Mouse (Mus musculus) olfactory bulb, adult 2 months (tissue): Measurements from ENCODE around the gene Adprhl2. TPM values are rescaled to one million over a fixed set of nuclear protein-coding genes. Genes with fewer than 3 reads are reported as not detected.
A peak's percentile ranks its signal among the peaks of the same experiment; 100 is the strongest.

Source experiments
- H3K27ac ChIP-seq: fragments of 200-500 bp; 2 replicates; pipeline ENCODE4 v1.5.1; 2012; ENCODE audit warnings: low read depth, low read length; ENCODE audit not compliant: insufficient read depth
- H3K4me1 ChIP-seq: fragments of 200-500 bp; 2 replicates; pipeline ENCODE4 v1.6.1; 2012; ENCODE audit warnings: low read length; ENCODE audit not compliant: control insufficient read depth, insufficient read depth
- H3K4me3 ChIP-seq: fragments of 200-500 bp; 2 replicates; pipeline ENCODE4 v1.5.1; 2012; ENCODE audit warnings: mild to moderate bottlenecking, low read depth, low read length, moderate library complexity; ENCODE audit not compliant: insufficient read depth
- CTCF ChIP-seq: fragments of 200-500 bp; IDR thresholded peaks from 2 replicates; pipeline ENCODE4 v1.5.1; 2012; ENCODE audit warnings: low read depth, mild to moderate bottlenecking, low read length, moderate library complexity; ENCODE audit not compliant: insufficient read depth
- POLR2A ChIP-seq: fragments of 200-500 bp; IDR thresholded peaks from 2 replicates; pipeline ENCODE4 v1.6.1; 2012; ENCODE audit warnings: mild to moderate bottlenecking, low read depth, low read length, moderate library complexity; ENCODE audit not compliant: insufficient read depth
- WGBS: fragments of 180-500 bp; shearing (Covaris S2); methylation state at CpG from one replicate; pipeline ENCODE4 v1.1.7; 2018; 5-methylcytosine and 5-hydroxymethylcytosine counted together
- polyA plus RNA-seq: library from polyadenylated mRNA; stranded (reverse); fragments of >200 nt; gene quantifications from 2 replicates; pipeline ENCODE4 v1.2.4, GENCODE M21; 2012; ENCODE audit warnings: low replicate concordance; ENCODE audit not compliant: missing spikeins, insufficient read depth, insufficient read length

The Adprhl2 gene
- polyA plus RNA-seq, 1 experiment = not detected

- TF ChIP-seq CTCF (no peak), POLR2A (no peak)
- no peak overlapping the region for H3K4me3 ChIP-seq
- peaks cover 5% of the 10 kb centered on the region for H3K4me1 ChIP-seq
- no peak overlapping the region for H3K27ac ChIP-seq
- 94% methylated on average over 8 of the region's 8 CpGs for WGBS
Observed at GRCm38 (mm10) chr4:126283582-126283981, 37.9 kb downstream of the Adprhl2 start.

GRCm38 (mm10) chr4:126281706-126282105, 39.8 kb downstream of the Adprhl2 start:
- Histone ChIP-seq H3K27ac (no peak overlapping the region), H3K4me3 (no peak overlapping the region), H3K4me1 (peaks cover 7% of the 10 kb centered on the region)
- 69% methylated on average over 9 of the region's 9 CpGs for WGBS
- TF ChIP-seq CTCF (no peak), POLR2A (no peak)

GRCm38 (mm10) chr4:126278961-126279360, 42.5 kb downstream of the Adprhl2 start:
- Histone ChIP-seq H3K27ac (no peak overlapping the region), H3K4me3 (no peak overlapping the region), H3K4me1 (peaks cover 4% of the 10 kb centered on the region; the same call in 1 of the 2 replicates)
- 74% methylated on average over 9 of the region's 9 CpGs for WGBS
- TF ChIP-seq POLR2A = no peak
- TF ChIP-seq CTCF = no peak

- H3K4me3 ChIP-seq = no peak overlapping the region
- H3K27ac ChIP-seq = no peak overlapping the region
- TF ChIP-seq CTCF (no peak), POLR2A (no peak)
- H3K4me1 ChIP-seq = peaks cover 4% of the 10 kb centered on the region; the same call in 1 of the 2 replicates
- WGBS = 39% methylated on average over 9 of the region's 9 CpGs
Observed at GRCm38 (mm10) chr4:126278565-126278915, 43.0 kb downstream of the Adprhl2 start.

GRCm38 (mm10) chr4:126277906-126278564, 43.5 kb downstream of the Adprhl2 start:
- Histone ChIP-seq H3K27ac (no peak overlapping the region), H3K4me1 (peaks cover 4% of the 10 kb centered on the region; the same call in 1 of the 2 replicates), H3K4me3 (no peak overlapping the region)
- peak; percentile 45; the same call in 1 of the 2 replicates for TF ChIP-seq CTCF
- TF ChIP-seq POLR2A = no peak
- 12% methylated on average over 13 of the region's 13 CpGs for WGBS

GRCm38 (mm10) chr4:126275681-126276131, 45.8 kb downstream of the Adprhl2 start:
- Histone ChIP-seq H3K27ac (no peak overlapping the region), H3K4me1 (peaks cover 4% of the 10 kb centered on the region; the same call in 1 of the 2 replicates), H3K4me3 (no peak overlapping the region)
- WGBS = 72% methylated on average over 13 of the region's 13 CpGs
- TF ChIP-seq CTCF (no peak), POLR2A (no peak)

GRCm38 (mm10) chr4:126275081-126275480, 46.4 kb downstream of the Adprhl2 start:
- H3K4me1 ChIP-seq = peaks cover 4% of the 10 kb centered on the region; the same call in 1 of the 2 replicates
- 82% methylated on average over 4 of the region's 4 CpGs for WGBS
- no peak overlapping the region for H3K4me3 ChIP-seq
- no peak overlapping the region for H3K27ac ChIP-seq
- TF ChIP-seq POLR2A = no peak
- TF ChIP-seq CTCF = no peak

- Histone ChIP-seq H3K27ac (no peak overlapping the region), H3K4me3 (no peak overlapping the region), H3K4me1 (peaks cover 4% of the 10 kb centered on the region; the same call in 1 of the 2 replicates)
- TF ChIP-seq POLR2A = no peak
- no peak for TF ChIP-seq CTCF
- WGBS = 79% methylated on average over 13 of the region's 13 CpGs
Observed at GRCm38 (mm10) chr4:126273753-126274152, 47.8 kb downstream of the Adprhl2 start.

- Histone ChIP-seq H3K4me3 (no peak overlapping the region), H3K27ac (no peak overlapping the region), H3K4me1 (peaks cover 2% of the 10 kb centered on the region; the same call in 1 of the 2 replicates)
- TF ChIP-seq POLR2A (no peak), CTCF (no peak)
- 78% methylated on average over 3 of the region's 3 CpGs for WGBS
Observed at GRCm38 (mm10) chr4:126269292-126269691, 52.2 kb downstream of the Adprhl2 start.

Other genes starting within 250 kb of the Adprhl2 start
- not detected in 2 replicates for gene Lsm10, start 225.1 kb downstream of the Adprhl2 start, polyA plus RNA-seq
- gene Stk40, start 217.7 kb downstream of the Adprhl2 start, polyA plus RNA-seq = not detected in 2 replicates
- not detected in 2 replicates for gene Eva1b, start 174.0 kb downstream of the Adprhl2 start, polyA plus RNA-seq
- gene Sh3d21, start 158.2 kb downstream of the Adprhl2 start, polyA plus RNA-seq = not detected in 2 replicates
- gene Thrap3, start 118.9 kb downstream of the Adprhl2 start, polyA plus RNA-seq = 165 and 783 TPM in 2 replicates
- gene Map7d1, start 65.4 kb downstream of the Adprhl2 start, polyA plus RNA-seq = 379 TPM in 1 of 2 replicates, not detected in the other
- 342 TPM in 1 of 2 replicates, not detected in the other for gene Trappc3, start 59.4 kb downstream of the Adprhl2 start, polyA plus RNA-seq
- gene Col8a2, start 34.9 kb downstream of the Adprhl2 start, polyA plus RNA-seq = not detected in 2 replicates
- not detected in 2 replicates for gene Tekt2, start 4.0 kb upstream of the Adprhl2 start, polyA plus RNA-seq
- 39.0 TPM in 1 of 2 replicates, not detected in the other for gene Ago3, start 107.9 kb upstream of the Adprhl2 start, polyA plus RNA-seq
- 173 TPM in 1 of 2 replicates, not detected in the other for gene Ago1, start 146.9 kb upstream of the Adprhl2 start, polyA plus RNA-seq
- not detected in 2 replicates for gene Ago4, start 211.8 kb upstream of the Adprhl2 start, polyA plus RNA-seq
- gene Clspn, start 235.2 kb upstream of the Adprhl2 start, polyA plus RNA-seq = not detected in 2 replicates